Mouse (Mus musculus) hematopoietic stem cell, adult 5-6 weeks (primary cell): Measurements from ENCODE around the gene Sp3. TPM values are rescaled to one million over a fixed set of nuclear protein-coding genes. Genes with fewer than 3 reads are reported as not detected.
"Not testable (repeated sequence)": the region's sequence is repeated elsewhere in the genome, so short reads cannot be mapped to it uniquely, and the experiment has no call there.

Source experiments
- ATAC-seq, 2 experiments: fragments of 125-278 bp in 1 of 2; replicated peaks in 1 of 2; 2 replicates each; pipeline ENCODE4 v1.8.0; 2016 to 2017; ENCODE audit warnings: inconsistent platforms in 2 of 2, mild to moderate bottlenecking in 2 of 2, moderate number of reproducible peaks in 2 of 2, low read depth in 1 of 2, moderate TSS enrichment in 1 of 2; ENCODE audit not compliant: low FRiP score in 2 of 2, poor library complexity in 2 of 2, severe bottlenecking in 2 of 2, insufficient read depth in 1 of 2, low TSS enrichment in 1 of 2
- total RNA-seq: library from RNA; stranded (forward); fragments of 172-1452, 232-1000 nt; gene quantifications from 2 replicates; pipeline ENCODE4 v1.2.3, GENCODE M21; 2017

Gene Sp3
- total RNA-seq, 1 experiment from 2014 or later = 167 TPM

DNA sequence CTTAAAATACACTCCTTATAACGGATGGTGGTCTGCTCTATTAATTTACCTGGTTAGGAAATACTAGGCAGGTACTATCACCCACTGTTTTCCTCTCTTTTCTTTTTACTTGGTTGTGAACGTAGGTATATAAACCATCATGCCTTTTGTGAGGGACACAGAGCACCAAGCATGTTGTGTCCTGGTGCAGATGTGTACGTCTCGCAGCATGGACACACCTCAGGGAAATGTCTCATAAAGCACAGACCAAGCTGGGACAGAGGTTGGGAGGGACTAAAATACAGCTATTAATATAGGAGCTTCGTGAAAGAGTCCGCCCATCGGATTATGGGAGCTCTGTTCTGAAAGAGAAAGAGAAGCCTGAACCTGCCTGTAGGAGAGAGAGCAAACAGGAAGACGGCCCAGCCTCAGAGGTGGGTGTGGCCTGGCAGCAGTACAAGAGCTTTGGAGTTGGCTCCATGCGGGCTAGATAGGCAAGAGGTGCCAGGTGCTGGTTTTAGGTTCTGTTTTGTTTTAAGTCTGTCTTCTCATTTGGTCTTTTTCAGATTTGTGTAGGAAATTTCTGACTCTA, 16.6 kb upstream of the Sp3 start:
- ATAC-seq = peak; percentile 92 to 99

GRCm38 (mm10) chr2:72995346-72996097, 15.3 kb upstream of the Sp3 start:
- peak in 1 of 2 experiments; percentile 52; a peak in 2 of 4 replicates for ATAC-seq

DNA sequence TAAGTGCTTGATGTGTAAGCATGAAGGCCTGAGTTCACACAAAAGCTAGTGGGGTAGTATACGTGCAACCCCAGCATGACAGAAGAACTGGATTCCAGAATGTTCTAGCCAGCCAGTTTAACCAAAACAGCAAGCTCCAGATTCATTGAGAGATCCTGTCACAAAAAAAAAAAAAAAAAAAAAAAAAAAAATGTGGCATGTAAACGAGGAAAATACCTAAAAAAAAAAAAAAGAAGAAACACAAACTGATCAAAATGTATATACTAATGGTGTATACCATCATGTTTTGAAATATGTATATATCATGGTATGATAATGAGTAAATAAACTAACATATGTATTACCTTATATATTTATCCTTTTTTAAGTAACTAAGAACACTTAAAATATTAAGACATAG, 13.9 kb upstream of the Sp3 start:
- no peak for ATAC-seq

DNA sequence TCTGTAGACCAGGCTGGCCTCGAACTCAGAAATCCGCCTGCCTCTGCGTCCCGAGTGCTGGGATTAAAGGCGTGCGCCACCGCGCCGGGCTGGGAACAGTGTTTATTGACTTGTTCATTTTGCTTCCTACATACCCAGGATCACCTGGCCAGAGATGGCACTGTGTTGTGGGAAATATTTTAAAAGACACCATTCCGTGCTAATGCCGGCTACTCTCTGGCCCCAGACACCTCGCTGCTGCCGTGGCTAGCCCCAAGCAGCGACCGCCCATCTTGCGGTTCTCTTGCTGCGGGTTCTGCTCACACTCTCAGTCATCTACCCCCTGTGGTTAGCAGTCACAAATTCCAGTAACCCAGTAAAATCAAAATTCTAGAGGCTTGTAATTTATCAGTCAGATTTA, 12.3 kb upstream of the Sp3 start:
- no peak for ATAC-seq

GRCm38 (mm10) chr2:72988945-72989344, 8.7 kb upstream of the Sp3 start:
- not testable (repeated sequence) for ATAC-seq

- ATAC-seq = no peak
These were observed 6.4 kb upstream of the Sp3 start, which contains the start of gene Gm11084 for GRCm38 (mm10) chr2:72986616-72987015. TSS of gene Gm11084 (minus strand) at chr2:72986716.

DNA sequence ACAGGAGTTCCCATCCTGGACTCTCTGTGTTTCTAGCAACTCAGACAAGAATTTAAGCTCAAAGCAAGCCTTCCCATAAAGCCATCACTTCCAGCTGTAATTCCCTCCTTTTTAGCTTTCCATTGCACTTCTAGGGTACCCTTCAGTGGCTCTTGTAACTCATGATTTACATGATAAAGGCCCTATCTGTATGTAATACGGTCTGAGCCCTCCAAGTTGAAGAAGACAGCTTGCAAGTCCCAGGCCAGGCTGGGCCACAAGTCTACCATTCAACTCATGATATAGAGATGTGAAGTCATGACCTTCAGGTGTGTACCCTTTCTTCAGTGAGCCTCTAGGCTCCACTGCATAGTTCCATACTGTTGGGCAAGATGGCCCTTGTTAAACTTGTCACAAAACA, 5.3 kb upstream of the Sp3 start:
- no peak for ATAC-seq

DNA sequence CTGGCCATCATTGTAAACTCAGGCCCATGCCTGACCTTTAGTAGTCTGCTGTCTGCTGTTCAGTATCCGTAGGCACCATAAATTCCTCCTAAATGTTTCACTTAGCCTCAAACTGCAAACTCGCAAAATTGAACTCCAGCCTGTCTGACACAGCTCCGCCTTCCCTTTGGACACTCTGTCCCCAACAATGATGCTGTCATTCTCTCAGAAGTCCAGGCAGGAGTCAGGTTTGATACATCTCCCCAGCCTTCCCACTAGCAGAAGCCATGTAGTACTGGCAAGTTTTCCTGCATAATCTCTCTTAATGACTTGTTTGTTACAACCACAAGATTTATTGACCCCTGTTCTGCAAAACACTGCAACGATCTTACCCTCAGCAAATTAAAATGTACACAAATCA, 4.6 kb upstream of the Sp3 start:
- ATAC-seq = no peak

- no peak for ATAC-seq
These were observed 3.0 kb upstream of the Sp3 start for GRCm38 (mm10) chr2:72983211-72983610.

DNA sequence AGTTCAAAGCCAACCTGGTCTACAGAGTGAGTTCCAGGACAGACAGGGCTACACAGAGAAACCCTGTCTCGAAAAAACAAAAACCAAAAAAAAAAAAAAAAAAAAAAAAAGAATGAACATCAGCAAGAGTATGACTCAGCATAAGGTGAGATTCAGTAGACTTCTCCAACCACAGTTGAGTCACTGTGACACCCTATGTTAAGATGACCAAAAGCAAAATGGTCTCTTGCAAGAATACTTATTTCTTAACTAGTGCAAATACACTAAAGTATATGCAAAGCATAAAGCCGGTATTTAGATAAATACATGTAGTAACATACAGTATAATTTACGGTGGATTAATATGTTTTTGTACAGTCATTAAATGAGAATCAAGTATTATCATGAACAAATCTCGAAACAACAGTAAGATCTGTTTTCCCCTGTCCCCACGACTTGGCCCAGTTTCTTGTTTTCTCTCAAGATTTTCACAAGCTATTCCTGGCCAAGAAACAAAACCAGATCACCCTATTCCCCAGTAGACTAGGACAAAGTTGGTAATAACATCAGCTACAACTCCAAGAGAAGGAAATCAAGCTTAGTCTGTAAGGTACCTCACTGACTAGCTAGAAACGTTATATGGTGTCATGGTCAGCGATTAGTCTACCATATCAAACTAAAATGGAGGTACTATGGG, 2.0 kb upstream of the Sp3 start:
- no peak for ATAC-seq

- ATAC-seq = no peak
These were observed 1.3 kb upstream of the Sp3 start for GRCm38 (mm10) chr2:72981441-72982109.

DNA sequence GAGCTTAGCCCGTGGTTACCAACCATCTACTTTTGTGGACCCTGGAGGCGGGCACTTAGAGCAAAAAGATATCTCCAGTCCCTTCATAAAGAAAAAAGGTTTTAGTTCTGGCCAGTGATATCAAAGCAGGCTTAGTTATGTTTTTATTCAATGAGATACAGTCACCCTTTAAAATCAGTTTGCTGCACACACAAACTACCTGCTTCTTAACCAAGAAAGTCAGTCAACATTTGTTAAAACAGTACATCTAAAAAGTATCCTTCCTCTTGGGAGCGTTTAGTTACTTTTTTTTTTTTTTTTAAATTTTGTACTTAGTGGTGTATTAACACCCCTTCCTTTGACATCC, 802 bp upstream of the Sp3 start:
- no peak for ATAC-seq

DNA sequence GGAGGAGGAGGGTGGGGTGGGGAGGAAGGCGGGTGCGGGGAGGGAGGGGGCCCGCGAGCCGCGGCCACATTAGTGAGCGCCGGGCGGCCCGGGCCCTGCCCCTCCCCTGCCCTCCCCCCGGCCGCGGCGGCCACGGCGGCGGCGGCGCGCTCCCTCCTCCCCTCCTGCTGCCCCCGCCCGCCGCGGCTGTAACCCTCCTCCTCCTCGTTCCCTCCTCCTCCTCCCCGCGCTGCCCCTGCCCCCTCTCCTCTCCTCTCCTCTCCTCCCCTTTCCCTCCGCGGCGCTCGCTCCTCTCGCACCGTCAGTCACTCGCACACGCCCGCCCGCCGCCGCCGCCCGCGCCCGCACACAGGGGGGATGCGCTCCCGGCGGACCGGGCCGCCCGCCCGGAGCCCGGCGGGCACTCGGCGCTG, 581 bp downstream of the Sp3 start:
- ATAC-seq = peak; percentile 47; a peak in 3 of 4 replicates

- ATAC-seq = peak; percentile 59
These were observed 1.2 kb downstream of the Sp3 start for GRCm38 (mm10) chr2:72978901-72979658.

- ATAC-seq = peak; percentile 25 to 28; a peak in 2 of 4 replicates
These were observed 1.8 kb downstream of the Sp3 start for GRCm38 (mm10) chr2:72978473-72978872.

GRCm38 (mm10) chr2:72977272-72977671, 3.0 kb downstream of the Sp3 start:
- ATAC-seq = no peak

- ATAC-seq = no peak
These were observed 4.2 kb downstream of the Sp3 start for GRCm38 (mm10) chr2:72976036-72976435.
